Mouse (Mus musculus) midbrain, postnatal 0 days (tissue): ENCODE results near the gene Blvrb. TPM values are rescaled to one million over a fixed set of nuclear protein-coding genes. Genes with fewer than 3 reads are reported as not detected.

Source experiments
- ATAC-seq: fragments of 200-750 bp; cut with Nextera tagmentation; 2 replicates; pipeline ENCODE4 v1.8.0; 2017; ENCODE audit warnings: moderate number of reproducible peaks, mild to moderate bottlenecking, moderate TSS enrichment, moderate library complexity; ENCODE audit not compliant: low FRiP score
- DNase-seq: peaks from one replicate; pipeline ENCODE4 v3.0.0-alpha.2; 2015; ENCODE audit warnings: low spot score
- H3K27ac ChIP-seq: fragments of 300-500 bp; sonication (generic); 2 replicates; pipeline ENCODE4 v1.5.1; 2014; ENCODE audit warnings: low read depth, mild to moderate bottlenecking, low read length, mixed read lengths
- H3K27me3 ChIP-seq: fragments of 300-500 bp; sonication (generic); 2 replicates; pipeline ENCODE4 v1.6.1; 2014; ENCODE audit warnings: low read length, control low read depth, mixed read lengths; ENCODE audit not compliant: insufficient read depth
- H3K36me3 ChIP-seq: fragments of 300-500 bp; sonication (generic); 2 replicates; pipeline ENCODE4 v1.6.1; 2014; ENCODE audit warnings: low read length, control low read depth, mixed read lengths; ENCODE audit not compliant: insufficient read depth
- H3K4me1 ChIP-seq: fragments of 300-500 bp; sonication (generic); 2 replicates; pipeline ENCODE4 v1.6.1; 2014; ENCODE audit warnings: mild to moderate bottlenecking, control low read depth, antibody characterized with exemption, low read length, mixed read lengths; ENCODE audit not compliant: insufficient read depth
- H3K4me2 ChIP-seq: fragments of 300-500 bp; sonication (generic); 2 replicates; pipeline ENCODE4 v1.6.1; 2014; ENCODE audit warnings: low read depth, mild to moderate bottlenecking, low read length, mixed read lengths; ENCODE audit not compliant: poor library complexity, severe bottlenecking
- H3K4me3 ChIP-seq: fragments of 300-500 bp; sonication (generic); 2 replicates; pipeline ENCODE4 v1.5.1; 2014; ENCODE audit warnings: low read depth, mild to moderate bottlenecking, low read length, moderate library complexity
- H3K9ac ChIP-seq: fragments of 300-500 bp; sonication (generic); replicated peaks from 2 replicates; pipeline ENCODE4 v1.6.1; 2014; ENCODE audit warnings: mild to moderate bottlenecking, low read length, moderate library complexity, mixed read lengths; ENCODE audit not compliant: poor library complexity, severe bottlenecking
- H3K9me3 ChIP-seq: fragments of 300-500 bp; sonication (generic); 2 replicates; pipeline ENCODE4 v1.6.1; 2016; ENCODE audit warnings: low read length, control low read depth
- CTCF ChIP-seq: IDR thresholded peaks from 2 replicates; pipeline ENCODE4 v1.5.1; 2016; ENCODE audit warnings: antibody characterized with exemption, mild to moderate bottlenecking
- WGBS: fragments of 180-500 bp; shearing (Covaris S2); extraction: QIAGEN DNeasy Blood & Tissue Kit; methylation state at CpG from one replicate; pipeline ENCODE4 v1.1.7; 2014; 5-methylcytosine and 5-hydroxymethylcytosine counted together
- polyA plus RNA-seq: library from polyadenylated mRNA; unstranded; fragments of >200 nt; fragmentation: Nextera tagmentation; extraction: Ambion mirVana; gene quantifications from 2 replicates; pipeline ENCODE4 v1.2.1, GENCODE M21; 2015
- total RNA-seq: library from RNA; depleted of rRNA; stranded (reverse); fragments of >200 nt; gene quantifications from 2 replicates; pipeline ENCODE4 v1.2.3, GENCODE M21; 2014

Blvrb gene
- total and polyA plus RNA-seq, 2 experiments from 2014 or later = 15.9 to 19.5 TPM

- ATAC-seq (peak; percentile 91), DNase-seq (peak; percentile 99)
- no peaks in the 10 kb centered on the region for H3K9me3 ChIP-seq
- peak overlapping the region; percentile 57 for H3K4me3 ChIP-seq
- under 1% methylated on average over 23 of the region's 23 CpGs for WGBS
- H3K36me3 ChIP-seq = 0 out of 2 replicates have a peak, but pooled peaks cover 3% of the 10 kb centered on the region
- H3K4me2 ChIP-seq = peak overlapping the region; percentile 87
- no peaks in the 10 kb centered on the region for H3K4me1 ChIP-seq
- TF ChIP-seq CTCF = peak; percentile 77
- no peaks in the 10 kb centered on the region for H3K27me3 ChIP-seq
- peak overlapping the region; percentile 60 for H3K27ac ChIP-seq
- H3K9ac ChIP-seq = no peak overlapping the region; the same call in 1 of the 2 replicates
These were observed 26.7 kb downstream of the Blvrb start for GRCm38 (mm10) chr7:27474490-27474954.

DNA sequence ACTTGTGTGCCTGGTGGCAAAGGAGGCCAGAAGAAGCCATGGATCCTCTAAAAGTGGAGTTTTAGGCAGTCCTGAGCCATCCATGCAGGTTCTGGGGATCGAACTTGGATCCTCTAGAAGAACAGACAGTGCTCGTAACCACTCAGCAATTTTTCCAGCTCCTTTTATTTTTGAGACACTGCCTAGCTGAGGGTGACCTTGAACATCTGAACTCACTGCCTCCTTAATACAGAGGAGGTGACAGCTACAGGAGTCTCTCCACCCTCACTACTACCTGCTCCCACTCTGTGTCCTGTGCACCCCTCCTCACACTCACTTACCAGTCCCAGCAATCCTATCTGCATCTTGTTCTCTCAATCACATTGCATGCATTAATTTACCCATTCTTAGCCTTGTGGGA lies 27.8 kb downstream of the Blvrb start:
- no peaks in the 10 kb centered on the region for H3K27me3 ChIP-seq
- ATAC-seq (no peak), DNase-seq (no peak)
- H3K4me1 ChIP-seq = no peaks in the 10 kb centered on the region
- no peak overlapping the region for H3K9ac ChIP-seq
- H3K4me2 ChIP-seq = no peak overlapping the region
- 0 out of 2 replicates have a peak, but pooled peaks cover 3% of the 10 kb centered on the region for H3K36me3 ChIP-seq
- no peaks in the 10 kb centered on the region for H3K9me3 ChIP-seq
- TF ChIP-seq CTCF = no peak
- WGBS = 95% methylated on average over 2 of the region's 2 CpGs
- H3K27ac ChIP-seq = no peak overlapping the region
- no peak overlapping the region for H3K4me3 ChIP-seq

DNA sequence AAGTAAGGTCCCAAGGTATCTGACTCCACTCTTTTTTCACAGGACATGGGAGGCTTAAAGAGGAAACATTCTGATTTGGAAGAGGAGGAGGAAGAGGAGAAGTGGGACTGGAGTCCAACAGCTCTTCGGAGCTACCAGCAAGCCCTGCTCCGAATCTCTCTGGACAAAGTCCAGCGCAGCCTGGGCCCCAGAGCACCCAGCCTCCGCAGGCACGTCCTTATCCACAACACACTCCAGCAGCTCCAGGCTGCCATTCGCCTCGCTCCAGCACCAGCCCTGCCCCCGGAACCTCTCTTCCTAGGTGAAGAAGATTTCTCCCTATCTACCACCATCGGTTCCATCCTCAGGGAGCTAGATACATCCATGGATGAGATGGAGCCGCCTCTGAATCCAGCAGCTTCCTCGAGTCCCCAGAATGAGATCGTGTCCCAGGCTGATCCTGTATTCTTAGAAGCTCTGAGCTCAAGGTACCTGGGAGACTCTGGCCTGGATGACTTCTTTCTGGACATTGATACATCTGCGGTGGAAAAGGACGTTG lies 28.4 kb downstream of the Blvrb start:
- Histone ChIP-seq H3K9ac (no peak overlapping the region), H3K4me2 (no peak overlapping the region), H3K4me3 (no peak overlapping the region), H3K4me1 (no peaks in the 10 kb centered on the region), H3K9me3 (no peaks in the 10 kb centered on the region), H3K27ac (no peak overlapping the region), H3K36me3 (0 out of 2 replicates have a peak, but pooled peaks cover 3% of the 10 kb centered on the region), H3K27me3 (no peaks in the 10 kb centered on the region)
- DNase-seq (no peak), ATAC-seq (no peak)
- TF ChIP-seq CTCF = no peak
- 95% methylated on average over 14 of the region's 14 CpGs for WGBS

DNA sequence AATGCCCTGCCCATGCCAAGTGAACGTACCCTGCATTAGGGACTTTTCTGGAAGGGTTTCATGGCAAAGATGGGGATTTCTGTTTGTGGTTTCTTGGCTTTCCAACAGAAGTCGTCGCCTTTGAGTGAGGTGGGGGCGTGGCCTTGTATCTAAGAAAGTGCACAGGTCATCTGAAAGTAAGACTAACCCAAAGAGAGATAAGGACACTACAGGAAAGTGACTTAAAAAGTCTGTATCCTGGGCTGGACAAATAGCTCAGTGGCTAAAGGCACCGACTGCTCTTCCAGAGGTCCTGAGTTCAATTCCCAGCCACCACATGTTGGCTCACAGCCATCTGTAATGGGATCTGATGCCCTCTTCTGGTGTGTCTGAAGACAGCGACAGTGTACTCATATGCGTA lies 30.8 kb downstream of the Blvrb start:
- H3K4me3 ChIP-seq = no peak overlapping the region
- 0 out of 2 replicates have a peak, but pooled peaks cover 3% of the 10 kb centered on the region for H3K36me3 ChIP-seq
- H3K9me3 ChIP-seq = no peaks in the 10 kb centered on the region
- no peak overlapping the region for H3K4me2 ChIP-seq
- no peaks in the 10 kb centered on the region for H3K4me1 ChIP-seq
- 87% methylated on average over 7 of the region's 7 CpGs for WGBS
- H3K9ac ChIP-seq = no peak overlapping the region
- H3K27ac ChIP-seq = no peak overlapping the region
- TF ChIP-seq CTCF = no peak
- DNase-seq (no peak), ATAC-seq (no peak)
- H3K27me3 ChIP-seq = no peaks in the 10 kb centered on the region

DNA sequence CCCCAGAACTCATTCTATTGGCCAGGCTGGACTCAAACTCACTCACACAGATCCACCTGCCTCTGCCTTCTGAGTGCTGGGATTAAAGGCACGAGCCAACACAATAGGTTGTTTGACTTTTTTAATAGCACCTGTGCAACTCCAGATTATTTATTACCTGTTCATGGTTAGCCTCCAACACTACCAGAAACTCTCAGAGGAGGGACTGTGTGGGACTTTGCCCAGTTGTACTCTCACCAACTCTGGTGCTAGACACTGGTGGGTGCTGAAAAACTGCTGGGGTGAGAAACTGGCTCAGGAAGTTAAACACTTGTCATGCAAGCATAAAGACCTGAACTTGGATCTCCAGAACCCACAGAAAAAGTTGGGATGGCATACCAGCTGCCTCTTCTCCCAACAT lies 32.0 kb downstream of the Blvrb start:
- no peak overlapping the region for H3K9ac ChIP-seq
- 73% methylated on average over 1 of the region's 1 CpGs for WGBS
- no peak for ATAC-seq
- no peak overlapping the region for H3K27ac ChIP-seq
- TF ChIP-seq CTCF = no peak
- no peaks in the 10 kb centered on the region for H3K9me3 ChIP-seq
- no peak overlapping the region for H3K4me2 ChIP-seq
- no peaks in the 10 kb centered on the region for H3K4me1 ChIP-seq
- H3K4me3 ChIP-seq = no peak overlapping the region
- H3K36me3 ChIP-seq = 0 out of 2 replicates have a peak, but pooled peaks cover 3% of the 10 kb centered on the region
- H3K27me3 ChIP-seq = no peaks in the 10 kb centered on the region
- no peak for DNase-seq

DNA sequence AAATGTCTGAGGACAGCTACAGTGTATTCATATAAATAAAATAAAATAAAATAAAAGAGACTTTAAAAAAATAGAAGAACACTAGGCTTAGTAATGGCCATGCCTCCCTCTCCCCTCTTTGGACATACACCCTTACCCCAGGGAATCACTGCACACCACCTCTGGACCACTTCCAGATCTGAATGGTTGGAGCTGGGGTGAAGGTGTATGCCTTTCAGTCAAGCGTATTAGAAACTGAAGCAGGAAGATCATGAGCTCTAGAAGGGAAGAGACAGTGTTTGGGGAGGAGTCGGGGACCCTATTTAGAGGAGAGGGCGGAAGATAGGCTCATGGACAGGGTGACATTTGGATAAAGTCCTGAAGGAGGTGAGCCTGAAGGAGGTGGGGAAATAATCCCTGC lies 32.7 kb downstream of the Blvrb start:
- H3K27ac ChIP-seq = no peak overlapping the region
- 0 out of 2 replicates have a peak, but pooled peaks cover 3% of the 10 kb centered on the region for H3K36me3 ChIP-seq
- ATAC-seq (no peak), DNase-seq (no peak)
- H3K4me1 ChIP-seq = no peaks in the 10 kb centered on the region
- no peaks in the 10 kb centered on the region for H3K27me3 ChIP-seq
- TF ChIP-seq CTCF = no peak
- H3K4me3 ChIP-seq = no peak overlapping the region
- H3K9ac ChIP-seq = no peak overlapping the region
- H3K4me2 ChIP-seq = no peak overlapping the region
- 75% methylated on average over 3 of the region's 3 CpGs for WGBS
- no peaks in the 10 kb centered on the region for H3K9me3 ChIP-seq
